Mouse (Mus musculus): ENCODE results near the gene Tldc1. TPM values are rescaled to one million over a fixed set of nuclear protein-coding genes. Genes with fewer than 3 reads are reported as not detected.

Gene Tldc1
- polyA plus RNA-seq (2021), result 21.1 TPM

GRCm38 (mm10) chr8:119778263-119778662 lies at the start of gene Tldc1:
Gene Tldc1, minus strand, starts transcription at chr8:119778416.
- ChIA-PET CTCF (interaction anchor here (1.0 to 8.6 kb wide), 21 partner anchors 10 to 182 kb away, joined by 3 to 121 read pairs (median 4); partner anchors contain the start of gene Cotl1), POLR2A (interaction anchor here (0.7 to 3.3 kb wide), 4 partner anchors 61 to 91 kb away, joined by 3 to 23 read pairs (median 5); no protein-coding TSS in a partner anchor)
- peak; percentile 97 for DNase-seq (ENCODE audit: low read depth, low spot score)
- in situ Hi-C loops (cut with MboI; ENCODE audit: low pct_unique_long_range_greater_than_20kb), result loop anchor here (5.0 kb wide), 1 partner anchor 91 kb away; no protein-coding TSS in a partner anchor
- no peaks in the 10 kb centered on the region for H3K27me3 ChIP-seq
- TF ChIP-seq CTCF (IDR thresholded peaks at IDR 0.05), result no peak
- ATAC-seq, result peak; percentile 95

DNA sequence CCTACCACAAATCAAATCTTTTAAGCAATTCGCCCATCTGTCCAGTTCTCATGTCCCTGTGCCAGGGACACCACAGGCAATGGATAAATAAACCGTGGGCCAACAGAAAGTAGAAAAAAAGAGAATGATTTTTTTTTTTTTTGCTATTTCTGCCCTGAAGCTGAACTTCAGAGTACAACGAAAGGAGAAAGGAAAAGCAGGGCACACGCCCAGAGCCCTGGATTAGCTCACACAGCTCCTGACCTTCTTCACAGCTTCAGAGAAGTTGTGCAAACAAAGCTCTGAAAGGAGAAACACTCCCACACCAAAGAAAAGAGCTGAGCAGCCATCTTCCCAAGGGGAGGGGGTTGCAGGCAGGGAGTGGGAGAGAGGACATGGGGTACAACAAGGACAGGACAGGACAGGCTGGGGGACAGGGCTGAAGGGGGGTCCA lies 49.5 kb upstream of the Tldc1 start:
- in situ Hi-C loops (cut with MboI; ENCODE audit: low pct_unique_long_range_greater_than_20kb), result no loop called here
- H3K27me3 ChIP-seq, result no peaks in the 10 kb centered on the region
- ChIA-PET CTCF (no interaction called here), POLR2A (no interaction called here)
- DNase-seq (ENCODE audit: low read depth, low spot score) (no peak), ATAC-seq (no peak)
- no peak for TF ChIP-seq CTCF (IDR thresholded peaks at IDR 0.05)

- in situ Hi-C loops (cut with MboI; ENCODE audit: low pct_unique_long_range_greater_than_20kb), result no loop called here
- CTCF ChIA-PET, result no interaction called here
These were observed 48.8 kb upstream of the Tldc1 start for GRCm38 (mm10) chr8:119826982-119827381.

DNA sequence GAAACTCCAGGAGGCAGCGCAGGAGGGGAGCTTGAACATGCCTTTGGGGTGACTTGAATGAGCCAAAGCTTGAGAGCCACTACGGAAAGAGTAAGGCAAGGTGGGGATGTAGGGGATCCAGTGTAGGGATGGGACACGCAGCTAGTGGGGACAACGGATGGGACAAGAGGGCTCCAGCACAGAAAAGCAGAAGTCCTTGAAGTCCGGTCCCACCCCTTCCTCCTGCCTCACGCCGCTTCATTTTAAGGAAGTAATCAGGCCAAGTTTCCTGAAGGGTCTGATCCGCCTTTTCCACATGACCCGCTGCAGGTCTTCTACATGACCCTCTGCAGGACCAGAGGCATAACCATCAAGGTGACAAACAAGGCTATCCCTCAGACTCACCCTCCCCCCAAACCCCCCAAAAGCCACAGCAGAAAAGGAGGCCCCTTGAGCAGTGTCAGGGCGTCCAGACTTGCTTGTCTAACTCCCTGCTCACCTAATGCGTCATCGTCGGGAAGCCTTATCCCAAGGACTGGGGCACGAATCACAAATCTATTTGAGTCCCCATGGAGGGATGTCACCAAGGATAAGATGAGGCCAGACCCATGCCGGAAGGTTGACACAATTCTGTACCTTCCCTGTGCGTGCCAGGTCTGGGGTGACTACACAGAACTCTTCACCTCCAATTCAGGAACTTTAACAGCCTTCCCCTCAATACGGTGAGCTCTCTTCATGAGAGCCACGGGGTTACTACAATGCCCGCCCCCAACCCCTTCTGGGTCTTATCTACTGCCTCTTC lies 47.9 kb upstream of the Tldc1 start:
- TF ChIP-seq CTCF (IDR thresholded peaks at IDR 0.05), result no peak
- in situ Hi-C loops (cut with MboI; ENCODE audit: low pct_unique_long_range_greater_than_20kb), result no loop called here
- DNase-seq (ENCODE audit: low read depth, low spot score), result no peak
- H3K27me3 ChIP-seq, result no peaks in the 10 kb centered on the region
- CTCF ChIA-PET, result interaction anchor here (0.7 kb wide), 1 partner anchor 46 kb away, joined by 3 read pairs; no protein-coding TSS in a partner anchor
- POLR2A ChIA-PET, result no interaction called here
- no peak for ATAC-seq

More at GRCm38 (mm10) chr8:119826982-119827381, 48.8 kb upstream of the Tldc1 start:
- POLR2A ChIA-PET, result no interaction called here
- no peak for ATAC-seq
- no peak for TF ChIP-seq CTCF (IDR thresholded peaks at IDR 0.05)
- no peak for DNase-seq (ENCODE audit: low read depth, low spot score)
- H3K27me3 ChIP-seq, result no peaks in the 10 kb centered on the region

DNA sequence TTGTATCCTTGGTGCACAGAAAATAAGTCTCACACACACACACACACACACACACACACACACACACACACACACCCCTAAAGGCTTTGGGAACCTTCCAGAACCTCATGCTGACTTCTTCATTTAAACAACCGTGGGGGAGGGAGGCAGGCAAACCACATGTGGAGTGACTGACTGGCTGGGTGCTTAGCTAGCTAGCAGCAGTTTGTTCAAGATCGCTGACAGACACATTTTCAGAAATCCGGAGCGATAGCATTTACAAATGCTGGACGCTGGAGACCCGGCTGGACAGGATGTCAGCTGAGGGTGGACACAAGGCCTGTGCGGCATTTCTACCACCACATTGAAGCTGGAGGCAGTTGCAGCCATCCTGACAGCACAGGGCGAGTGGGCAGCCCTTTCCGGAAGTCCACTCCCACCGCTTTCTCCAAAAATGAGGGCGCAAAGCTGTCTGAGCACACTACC lies 46.6 kb upstream of the Tldc1 start:
- DNase-seq (ENCODE audit: low read depth, low spot score), result no peak
- ChIA-PET CTCF (no interaction called here), POLR2A (no interaction called here)
- H3K27me3 ChIP-seq, result no peaks in the 10 kb centered on the region
- ATAC-seq, result no peak
- TF ChIP-seq CTCF (IDR thresholded peaks at IDR 0.05), result no peak
- in situ Hi-C loops (cut with MboI; ENCODE audit: low pct_unique_long_range_greater_than_20kb), result no loop called here

GRCm38 (mm10) chr8:119824100-119824499 lies 45.9 kb upstream of the Tldc1 start:
- no peak for TF ChIP-seq CTCF (IDR thresholded peaks at IDR 0.05)
- ChIA-PET CTCF (no interaction called here), POLR2A (no interaction called here)
- in situ Hi-C loops (cut with MboI; ENCODE audit: low pct_unique_long_range_greater_than_20kb), result no loop called here
- H3K27me3 ChIP-seq, result no peaks in the 10 kb centered on the region
- ATAC-seq, result no peak
- no peak for DNase-seq (ENCODE audit: low read depth, low spot score)

DNA sequence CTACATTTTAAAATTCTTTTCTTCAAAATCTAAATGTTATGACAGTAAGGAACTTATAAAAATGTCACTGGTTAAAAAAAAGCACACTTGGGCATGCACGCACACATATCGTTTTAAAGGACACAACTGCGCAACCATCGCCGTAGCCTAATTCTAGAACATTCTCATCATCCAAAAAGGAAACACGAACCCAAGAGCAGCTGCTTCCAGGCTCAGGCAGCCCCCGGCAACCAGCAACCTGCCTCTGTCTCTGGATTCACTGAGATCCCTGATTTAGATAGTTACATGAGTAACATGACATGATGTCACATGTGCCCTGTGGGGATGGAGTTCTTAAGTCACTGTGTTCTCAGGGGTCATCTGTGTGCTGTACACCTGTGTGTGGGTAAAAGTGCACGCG lies 45.1 kb upstream of the Tldc1 start:
- ChIA-PET CTCF (no interaction called here), POLR2A (no interaction called here)
- in situ Hi-C loops (cut with MboI; ENCODE audit: low pct_unique_long_range_greater_than_20kb), result no loop called here
- no peak for DNase-seq (ENCODE audit: low read depth, low spot score)
- H3K27me3 ChIP-seq, result no peaks in the 10 kb centered on the region
- TF ChIP-seq CTCF (IDR thresholded peaks at IDR 0.05), result no peak
- ATAC-seq, result no peak

DNA sequence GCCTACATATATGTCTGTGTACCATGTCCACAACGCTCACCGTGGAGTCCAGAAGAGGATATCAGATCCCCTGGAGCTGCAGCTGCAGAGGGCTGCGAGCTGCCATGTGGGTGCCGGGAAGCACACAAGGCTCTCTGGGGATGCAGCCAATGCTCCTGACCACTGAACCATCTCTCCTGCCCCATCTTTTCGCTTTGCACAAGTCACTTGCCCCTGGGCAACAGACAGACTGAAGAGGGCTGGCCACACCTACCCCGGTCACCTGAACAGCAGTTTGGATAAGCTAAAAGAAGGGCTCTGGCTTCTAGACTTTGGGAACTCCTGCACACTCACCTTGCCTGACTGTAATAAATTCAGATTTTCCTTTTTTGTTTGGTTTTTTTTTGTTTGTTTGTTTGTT lies 43.5 kb upstream of the Tldc1 start:
- POLR2A ChIA-PET, result no interaction called here
- TF ChIP-seq CTCF (IDR thresholded peaks at IDR 0.05), result no peak
- H3K27me3 ChIP-seq, result no peaks in the 10 kb centered on the region
- no peak for DNase-seq (ENCODE audit: low read depth, low spot score)
- CTCF ChIA-PET, result interaction anchor here (0.9 kb wide), 1 partner anchor 17 kb away, joined by 3 read pairs; no protein-coding TSS in a partner anchor
- in situ Hi-C loops (cut with MboI; ENCODE audit: low pct_unique_long_range_greater_than_20kb), result no loop called here
- ATAC-seq, result no peak

DNA sequence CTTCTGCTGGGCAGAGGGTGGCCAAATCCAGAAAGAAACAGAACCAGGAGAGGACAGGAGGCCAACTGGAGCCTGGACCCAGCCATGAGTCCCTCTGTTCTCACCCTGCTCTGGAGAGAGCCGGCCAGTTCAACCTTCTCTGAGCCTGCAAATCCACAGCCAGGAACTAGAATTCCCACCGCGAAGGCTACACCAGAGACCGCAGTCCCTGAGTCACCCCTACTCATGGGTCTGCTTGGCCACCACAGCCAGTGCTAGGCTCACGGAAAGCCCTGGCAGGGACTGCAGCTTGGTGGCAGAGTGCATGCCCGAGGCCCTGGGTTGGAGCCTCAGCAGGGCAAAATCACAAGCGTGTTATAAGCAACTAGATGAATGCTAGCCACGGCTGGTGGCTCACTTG lies 41.8 kb upstream of the Tldc1 start:
- CTCF ChIA-PET, result interaction anchor here (1.6 kb wide), 1 partner anchor 19 kb away, joined by 3 read pairs; no protein-coding TSS in a partner anchor

DNA sequence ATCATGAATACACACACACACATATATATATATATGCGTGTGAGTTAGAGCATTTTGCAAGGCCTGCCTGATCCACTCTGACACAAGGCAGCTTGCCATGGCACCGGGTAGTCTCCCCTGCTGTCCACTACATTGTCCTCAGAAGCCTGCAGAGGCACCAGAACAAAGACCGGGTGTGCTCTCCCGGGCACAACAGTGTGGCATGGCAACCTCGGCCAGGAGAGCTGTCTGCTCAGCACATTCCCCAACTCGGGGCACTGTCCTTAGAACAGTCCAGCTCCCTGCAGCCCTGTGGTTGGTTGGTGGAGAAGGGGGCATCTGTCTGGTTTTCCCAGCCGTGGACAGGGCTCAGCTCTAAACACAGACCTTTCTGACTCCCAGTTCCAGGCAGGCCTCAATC lies 41.1 kb upstream of the Tldc1 start:
- ATAC-seq (no peak), DNase-seq (ENCODE audit: low read depth, low spot score) (no peak)
- in situ Hi-C loops (cut with MboI; ENCODE audit: low pct_unique_long_range_greater_than_20kb), result no loop called here
- CTCF ChIA-PET, result interaction anchor here (1.6 kb wide), 1 partner anchor 20 kb away, joined by 3 read pairs; no protein-coding TSS in a partner anchor
- H3K27me3 ChIP-seq, result no peaks in the 10 kb centered on the region
- POLR2A ChIA-PET, result interaction anchor here (0.7 kb wide), 1 partner anchor 19 kb away, joined by 3 read pairs; no protein-coding TSS in a partner anchor
- TF ChIP-seq CTCF (IDR thresholded peaks at IDR 0.05), result no peak

More for the DNA sequence above, 41.8 kb upstream of the Tldc1 start:
- ATAC-seq, result no peak
- no peaks in the 10 kb centered on the region for H3K27me3 ChIP-seq
- POLR2A ChIA-PET, result interaction anchor here (0.7 kb wide), 1 partner anchor 20 kb away, joined by 3 read pairs; no protein-coding TSS in a partner anchor
- in situ Hi-C loops (cut with MboI; ENCODE audit: low pct_unique_long_range_greater_than_20kb), result no loop called here
- no peak for DNase-seq (ENCODE audit: low read depth, low spot score)
- TF ChIP-seq CTCF (IDR thresholded peaks at IDR 0.05), result no peak

DNA sequence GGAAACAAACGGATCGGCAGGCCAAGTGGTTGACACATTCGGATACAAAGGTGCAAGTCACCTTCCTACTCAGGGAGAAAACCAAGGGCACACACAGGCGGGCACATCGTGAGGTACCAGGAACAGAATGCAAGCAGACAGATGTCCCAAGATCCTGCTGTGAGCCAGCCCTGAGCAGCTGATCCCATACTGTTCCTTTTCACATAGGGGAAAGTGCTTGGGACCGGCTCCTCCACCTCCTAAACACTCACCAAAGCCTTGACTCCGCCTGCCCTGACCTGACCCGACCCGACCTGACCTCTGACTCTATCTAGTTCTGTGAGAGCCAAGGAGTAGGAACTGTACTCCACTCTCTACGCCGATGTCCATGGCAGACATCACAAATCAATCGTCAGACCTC lies 39.2 kb upstream of the Tldc1 start:
- no peaks in the 10 kb centered on the region for H3K27me3 ChIP-seq
- TF ChIP-seq CTCF (IDR thresholded peaks at IDR 0.05), result no peak
- no peak for DNase-seq (ENCODE audit: low read depth, low spot score)
- POLR2A ChIA-PET, result no interaction called here
- in situ Hi-C loops (cut with MboI; ENCODE audit: low pct_unique_long_range_greater_than_20kb), result no loop called here
- ATAC-seq, result no peak
- CTCF ChIA-PET, result no interaction called here
